Mouse (Mus musculus) erythroblast, embryonic 14.5 days (primary cell): ENCODE measurements around the gene Klhl26. TPM values are rescaled to one million over a fixed set of nuclear protein-coding genes. Genes with fewer than 3 reads are reported as not detected.

Experiments
- H3K27me3 ChIP-seq: 2 replicates; pipeline ENCODE4 v1.6.1; 2012; ENCODE audit warnings: inconsistent platforms; ENCODE audit not compliant: control insufficient read depth
- H3K36me3 ChIP-seq: 2 replicates; pipeline ENCODE4 v1.6.1; 2012; ENCODE audit warnings: mild to moderate bottlenecking, inconsistent platforms; ENCODE audit not compliant: control insufficient read depth
- H3K4me1 ChIP-seq: 2 replicates; pipeline ENCODE4 v1.6.1; 2012; ENCODE audit warnings: inconsistent platforms; ENCODE audit not compliant: control insufficient read depth
- H3K4me3 ChIP-seq: replicated peaks from 2 replicates; pipeline ENCODE3; 2012; ENCODE audit warnings: moderate library complexity, mild to moderate bottlenecking, inconsistent platforms
- H3K9me3 ChIP-seq: 2 replicates; pipeline ENCODE4 v1.6.1; 2012; ENCODE audit warnings: low read length, inconsistent platforms, mixed read lengths; ENCODE audit not compliant: control insufficient read depth
- GATA1 ChIP-seq: IDR thresholded peaks from 2 replicates; pipeline ENCODE4 v1.6.1; 2012; ENCODE audit warnings: low read length, inconsistent platforms, mixed read lengths
- TAL1 ChIP-seq: IDR thresholded peaks from 3 replicates; pipeline ENCODE4 v1.6.1; 2012; ENCODE audit warnings: low read length, inconsistent platforms, mixed read lengths
- polyA plus RNA-seq: library from polyadenylated mRNA; stranded (reverse); fragments of >175 nt; gene quantifications from 2 replicates; pipeline ENCODE4 v1.2.3, GENCODE M21; 2012

Klhl26 gene
- polyA plus RNA-seq, 1 experiment: 0.92 TPM

GRCm38 (mm10) chr8:70426300-70426907, 50.4 kb downstream of the Klhl26 start:
- Histone ChIP-seq H3K27me3 (no peaks in the 10 kb centered on the region), H3K4me1 (peaks cover 76% of the 10 kb centered on the region), H3K4me3 (no peak overlapping the region), H3K9me3 (no peaks in the 10 kb centered on the region), H3K36me3 (peaks cover 18% of the 10 kb centered on the region)
- no peak for TF ChIP-seq TAL1
- no peak for TF ChIP-seq GATA1

GRCm38 (mm10) chr8:70422722-70423121, 54.0 kb downstream of the Klhl26 start:
- H3K9me3 ChIP-seq: no peaks in the 10 kb centered on the region
- TF ChIP-seq TAL1 (peak; percentile 66), GATA1 (no peak; the same call in 1 of the 2 replicates)
- H3K4me3 ChIP-seq: peak overlapping the region; percentile 35
- peaks cover 87% of the 10 kb centered on the region for H3K4me1 ChIP-seq
- H3K27me3 ChIP-seq: no peaks in the 10 kb centered on the region
- H3K36me3 ChIP-seq: peaks cover 26% of the 10 kb centered on the region

GRCm38 (mm10) chr8:70421349-70422104, 55.2 kb downstream of the Klhl26 start:
- Histone ChIP-seq H3K4me1 (peaks cover 93% of the 10 kb centered on the region), H3K27me3 (no peaks in the 10 kb centered on the region), H3K36me3 (peaks cover 26% of the 10 kb centered on the region), H3K9me3 (no peaks in the 10 kb centered on the region), H3K4me3 (no peak overlapping the region)
- no peak for TF ChIP-seq GATA1
- TF ChIP-seq TAL1: no peak

- H3K4me1 ChIP-seq: peaks cover 96% of the 10 kb centered on the region
- H3K4me3 ChIP-seq: no peak overlapping the region
- peaks cover 26% of the 10 kb centered on the region for H3K36me3 ChIP-seq
These were observed 56.7 kb downstream of the Klhl26 start for GRCm38 (mm10) chr8:70419879-70420643.

DNA sequence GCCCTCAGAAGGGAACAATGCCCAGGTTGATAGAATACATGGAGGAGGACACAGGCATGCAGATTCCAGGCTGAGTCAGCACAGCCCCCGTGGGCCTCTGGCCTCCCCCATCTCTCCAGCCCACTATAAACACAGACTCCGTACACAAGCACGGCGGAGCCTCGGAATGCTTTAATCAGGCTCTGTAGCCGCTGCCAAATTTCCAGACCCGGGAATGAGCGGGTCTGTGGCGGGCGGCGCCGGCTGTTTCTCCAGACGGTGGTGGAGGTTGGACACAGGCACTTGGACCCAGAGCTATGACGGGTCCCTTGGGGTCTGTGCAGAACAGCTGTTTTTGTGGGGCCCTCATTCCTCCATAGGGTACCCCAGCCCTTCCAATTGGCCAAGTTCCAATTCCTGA, 57.8 kb downstream of the Klhl26 start:
- Histone ChIP-seq H3K4me3 (no peak overlapping the region), H3K36me3 (peaks cover 31% of the 10 kb centered on the region), H3K27me3 (no peaks in the 10 kb centered on the region), H3K4me1 (peaks cover 97% of the 10 kb centered on the region), H3K9me3 (no peaks in the 10 kb centered on the region)
- TF ChIP-seq TAL1 (no peak), GATA1 (no peak)

More at GRCm38 (mm10) chr8:70419879-70420643, 56.7 kb downstream of the Klhl26 start:
- TF ChIP-seq TAL1: no peak
- no peak for TF ChIP-seq GATA1
- Histone ChIP-seq H3K9me3 (no peaks in the 10 kb centered on the region), H3K27me3 (no peaks in the 10 kb centered on the region)

DNA sequence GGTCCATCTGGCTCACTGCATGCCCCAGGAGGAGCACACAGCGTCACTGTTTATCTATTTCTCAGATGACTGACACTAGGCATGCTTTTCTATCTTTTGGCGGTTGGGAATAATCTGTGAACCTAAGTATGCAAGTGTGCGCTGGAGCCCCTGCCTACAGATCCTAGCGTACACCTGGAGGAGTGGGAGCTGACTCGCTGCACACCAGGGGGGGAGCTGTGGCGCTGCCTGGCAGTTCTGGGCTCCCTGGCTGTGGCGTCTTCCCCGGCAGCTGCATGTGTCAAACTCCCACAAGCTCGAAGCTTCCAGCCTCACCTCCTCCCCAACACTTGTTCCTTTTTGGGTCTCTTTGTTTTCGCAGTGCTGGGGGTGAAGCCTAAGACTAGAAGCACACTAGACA, 58.9 kb downstream of the Klhl26 start:
- Histone ChIP-seq H3K36me3 (peaks cover 32% of the 10 kb centered on the region), H3K4me3 (no peak overlapping the region), H3K4me1 (peaks cover 97% of the 10 kb centered on the region), H3K9me3 (no peaks in the 10 kb centered on the region), H3K27me3 (no peaks in the 10 kb centered on the region)
- TF ChIP-seq TAL1 (no peak), GATA1 (no peak)

DNA sequence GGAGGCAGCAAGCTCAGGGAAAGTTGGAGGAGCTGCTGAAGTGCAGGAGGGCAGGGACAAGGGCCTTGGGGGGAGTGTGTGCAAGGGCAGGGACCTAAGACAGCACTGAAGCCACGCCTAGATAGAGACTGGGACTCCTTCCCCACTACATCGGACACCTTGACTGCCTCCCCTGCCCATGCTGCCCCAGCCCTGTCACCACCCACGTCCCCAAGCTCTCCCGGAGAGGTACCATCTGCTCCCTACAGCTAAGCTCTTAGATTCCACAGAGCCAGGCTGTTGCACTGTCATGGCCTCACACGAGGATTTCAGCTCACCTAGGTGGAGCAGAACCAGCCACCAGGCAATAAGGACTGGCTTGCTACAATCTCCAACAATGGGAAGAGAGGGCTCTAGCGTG, 59.8 kb downstream of the Klhl26 start:
- Histone ChIP-seq H3K27me3 (no peaks in the 10 kb centered on the region), H3K4me3 (no peak overlapping the region), H3K9me3 (no peaks in the 10 kb centered on the region), H3K36me3 (peaks cover 34% of the 10 kb centered on the region), H3K4me1 (peaks cover 96% of the 10 kb centered on the region)
- TF ChIP-seq TAL1 (no peak), GATA1 (no peak)

DNA sequence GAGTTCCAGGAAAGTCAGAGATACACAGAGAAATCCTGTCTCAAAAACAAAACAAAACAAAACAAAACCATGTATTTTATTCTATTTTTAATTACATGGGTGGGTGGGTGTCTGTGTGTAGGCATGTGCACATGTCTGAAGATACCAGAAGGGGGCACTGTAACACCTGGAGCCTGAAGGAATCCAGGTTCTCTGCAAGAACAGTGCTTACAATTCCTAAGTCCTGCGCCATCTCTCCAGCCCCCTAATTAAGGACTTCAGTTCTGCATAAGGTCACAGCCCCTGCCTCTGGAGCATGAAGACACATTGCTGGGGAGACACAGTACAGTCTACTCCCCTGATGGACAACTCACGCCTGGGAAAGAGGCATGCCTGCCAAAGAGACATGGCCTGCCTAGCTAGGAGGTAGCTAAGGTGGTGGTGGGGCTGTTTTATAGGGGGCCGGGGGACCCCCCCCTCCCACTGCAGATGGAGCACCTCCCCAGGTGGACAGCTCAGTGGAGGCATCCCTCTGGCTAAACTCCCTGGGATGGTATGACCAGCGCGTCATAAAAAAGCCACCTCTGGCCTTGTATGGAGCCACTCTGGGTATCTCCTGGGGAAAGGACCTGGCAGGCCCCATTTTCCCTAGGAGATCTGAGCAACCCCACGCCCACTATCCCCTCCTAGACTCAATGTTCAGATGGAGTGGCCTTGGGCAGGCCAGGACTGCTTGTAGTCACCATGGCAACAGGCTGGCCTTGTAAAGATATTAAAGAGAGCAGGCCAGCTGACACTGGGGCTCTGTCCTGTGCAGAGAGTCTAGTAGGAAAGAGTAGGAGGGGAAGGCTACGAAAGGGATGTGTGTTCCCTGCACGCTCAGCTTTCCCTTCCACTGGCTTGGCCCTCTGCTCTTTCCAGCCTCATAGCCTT, 61.0 kb downstream of the Klhl26 start:
- TF ChIP-seq TAL1: no peak
- TF ChIP-seq GATA1: peak; percentile 53
- Histone ChIP-seq H3K4me1 (peaks cover 94% of the 10 kb centered on the region), H3K36me3 (peaks cover 28% of the 10 kb centered on the region), H3K9me3 (no peaks in the 10 kb centered on the region), H3K4me3 (no peak overlapping the region), H3K27me3 (no peaks in the 10 kb centered on the region)
